Mouse (Mus musculus) liver, adult (tissue): ENCODE data around the gene Sly.
"Not testable (repeated sequence)": the region's sequence is repeated elsewhere in the genome, so short reads cannot be mapped to it uniquely, and the experiment has no call there.

Experiments used
- GATA4 ChIP-seq: IDR thresholded peaks from 2 replicates; pipeline ENCODE4 v1.6.1; 2014; ENCODE audit warnings: mild to moderate bottlenecking, low read length; ENCODE audit not compliant: insufficient replicate concordance

Sly gene

DNA sequence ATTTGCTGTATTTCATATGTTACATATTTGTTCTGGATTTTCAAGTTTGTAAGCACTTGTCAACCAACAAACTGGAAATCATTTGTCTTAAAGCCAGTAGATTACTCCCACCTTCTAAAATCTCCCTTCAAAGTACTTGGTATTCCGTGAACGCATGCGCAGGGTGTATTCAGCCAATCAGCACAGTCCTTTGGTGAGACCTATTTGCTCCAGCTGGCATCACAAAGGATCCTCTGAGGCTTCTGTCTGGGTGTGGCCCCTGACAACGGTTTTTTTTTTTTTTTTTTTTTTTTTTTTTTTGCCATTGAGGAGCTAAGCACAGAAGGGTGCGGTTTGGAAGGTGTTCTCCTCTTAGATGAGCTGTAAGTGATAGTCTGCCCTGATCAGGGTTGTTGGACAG lies at the start of gene Sly:
Gene Sly (plus strand): TSS at position 301 of the 400 bp plus-strand sequence.
- TF ChIP-seq GATA4: not testable (repeated sequence)
